Mouse (Mus musculus) MN1 (cell line): Measurements from ENCODE around the gene Fam186a.
A peak's percentile ranks its signal among the peaks of the same experiment; 100 is the strongest.
"Not testable (repeated sequence)": the region's sequence is repeated elsewhere in the genome, so short reads cannot be mapped to it uniquely, and the experiment has no call there.

Experiments
- DNase-seq: peaks from one replicate; pipeline ENCODE4 v3.0.0-alpha.2; 2016; ENCODE audit warnings: low spot score

Gene Fam186a

GRCm38 (mm10) chr15:99931231-99931630 is 35.6 kb downstream of the Fam186a start:
- no peak for DNase-seq

GRCm38 (mm10) chr15:99919601-99920158 is 47.2 kb downstream of the Fam186a start:
- DNase-seq, result no peak

GRCm38 (mm10) chr15:99917264-99917663 is 49.6 kb downstream of the Fam186a start:
- no peak for DNase-seq

- no peak for DNase-seq
Observed at GRCm38 (mm10) chr15:99914613-99915012, 52.2 kb downstream of the Fam186a start.

- DNase-seq, result no peak
Observed at GRCm38 (mm10) chr15:99911785-99912184, 55.1 kb downstream of the Fam186a start.

- DNase-seq, result peak; percentile 61
Observed at GRCm38 (mm10) chr15:99909339-99909996, 57.4 kb downstream of the Fam186a start.

GRCm38 (mm10) chr15:99907514-99907913 is 59.3 kb downstream of the Fam186a start:
- DNase-seq, result no peak

GRCm38 (mm10) chr15:99907041-99907440 is 59.8 kb downstream of the Fam186a start:
- no peak for DNase-seq

GRCm38 (mm10) chr15:99904841-99905240 is 62.0 kb downstream of the Fam186a start:
- DNase-seq, result no peak

- DNase-seq, result peak; percentile 92
Observed at GRCm38 (mm10) chr15:99904333-99904732, 62.5 kb downstream of the Fam186a start.

- no peak for DNase-seq
Observed at GRCm38 (mm10) chr15:99903227-99903626, 63.6 kb downstream of the Fam186a start.

GRCm38 (mm10) chr15:99902786-99903185 is 64.1 kb downstream of the Fam186a start:
- no peak for DNase-seq

- DNase-seq, result peak; percentile 21
Observed at GRCm38 (mm10) chr15:99896621-99897020, 70.2 kb downstream of the Fam186a start.

- no peak for DNase-seq
Observed at GRCm38 (mm10) chr15:99891355-99891754, 75.5 kb downstream of the Fam186a start.

GRCm38 (mm10) chr15:99890412-99891236 is 76.2 kb downstream of the Fam186a start:
- DNase-seq, result no peak

GRCm38 (mm10) chr15:99889275-99889874 is 77.5 kb downstream of the Fam186a start:
- DNase-seq, result no peak

- DNase-seq, result not testable (repeated sequence)
Observed at GRCm38 (mm10) chr15:99887130-99887529, 79.7 kb downstream of the Fam186a start.

GRCm38 (mm10) chr15:99884038-99884437 is 82.8 kb downstream of the Fam186a start:
- DNase-seq, result no peak

- no peak for DNase-seq
Observed at GRCm38 (mm10) chr15:99878541-99878940, 88.3 kb downstream of the Fam186a start.

- DNase-seq, result peak; percentile 95
Observed at GRCm38 (mm10) chr15:99875334-99875869, 91.5 kb downstream of the Fam186a start, which contains the start of gene Lima1. TSS of gene Lima1 (minus strand) at chr15:99875456.

GRCm38 (mm10) chr15:99874612-99875333 is 92.1 kb downstream of the Fam186a start:
- DNase-seq, result peak; percentile 57

GRCm38 (mm10) chr15:99872543-99872942 is 94.3 kb downstream of the Fam186a start:
- DNase-seq, result no peak
